Mouse (Mus musculus): ENCODE results near the gene Fstl4.

Gene Fstl4

GRCm38 (mm10) chr11:52910788-52911187, 146.4 kb downstream of the Fstl4 start:
- no peak for DNase-seq (ENCODE audit: low spot score in 2 of 2)

- no peak for DNase-seq (ENCODE audit: low spot score in 2 of 2)
These were observed 150.0 kb downstream of the Fstl4 start for GRCm38 (mm10) chr11:52914431-52914830.

GRCm38 (mm10) chr11:52915648-52916047, 151.2 kb downstream of the Fstl4 start:
- no peak for DNase-seq (ENCODE audit: low spot score in 2 of 2)

- DNase-seq (ENCODE audit: low spot score in 2 of 2), result peak in 1 of 2 experiments; percentile 10
These were observed 155.0 kb downstream of the Fstl4 start for GRCm38 (mm10) chr11:52919231-52919960.

GRCm38 (mm10) chr11:52924196-52924595, 159.8 kb downstream of the Fstl4 start:
- no peak for DNase-seq (ENCODE audit: low spot score in 2 of 2)

GRCm38 (mm10) chr11:52928321-52928720, 163.9 kb downstream of the Fstl4 start:
- no peak for DNase-seq (ENCODE audit: low spot score in 2 of 2)

- DNase-seq (ENCODE audit: low spot score in 2 of 2), result no peak
These were observed 175.1 kb downstream of the Fstl4 start for GRCm38 (mm10) chr11:52939336-52940070.

GRCm38 (mm10) chr11:52942967-52943366, 178.5 kb downstream of the Fstl4 start:
- DNase-seq (ENCODE audit: low spot score in 2 of 2), result no peak

GRCm38 (mm10) chr11:52954995-52955394, 190.6 kb downstream of the Fstl4 start:
- no peak for DNase-seq (ENCODE audit: low spot score in 2 of 2)

GRCm38 (mm10) chr11:52968809-52969208, 204.4 kb downstream of the Fstl4 start:
- DNase-seq (ENCODE audit: low spot score in 2 of 2), result no peak

GRCm38 (mm10) chr11:52970396-52970795, 206.0 kb downstream of the Fstl4 start:
- DNase-seq (ENCODE audit: low spot score in 2 of 2), result no peak

- no peak for DNase-seq (ENCODE audit: low spot score in 2 of 2)
These were observed 222.6 kb downstream of the Fstl4 start for GRCm38 (mm10) chr11:52986986-52987385.

GRCm38 (mm10) chr11:52994688-52995087, 230.3 kb downstream of the Fstl4 start:
- DNase-seq (ENCODE audit: low spot score in 2 of 2), result no peak

- DNase-seq (ENCODE audit: low spot score in 2 of 2), result no peak
These were observed 232.1 kb downstream of the Fstl4 start for GRCm38 (mm10) chr11:52996434-52997093.

- DNase-seq (ENCODE audit: low spot score in 2 of 2), result no peak
These were observed 233.0 kb downstream of the Fstl4 start for GRCm38 (mm10) chr11:52997421-52997820.

- no peak for DNase-seq (ENCODE audit: low spot score in 2 of 2)
These were observed 235.8 kb downstream of the Fstl4 start for GRCm38 (mm10) chr11:53000226-53000625.

- DNase-seq (ENCODE audit: low spot score in 2 of 2), result no peak
These were observed 238.9 kb downstream of the Fstl4 start for GRCm38 (mm10) chr11:53003361-53003760.

GRCm38 (mm10) chr11:53003811-53004210, 239.4 kb downstream of the Fstl4 start:
- DNase-seq (ENCODE audit: low spot score in 2 of 2), result no peak

GRCm38 (mm10) chr11:53009597-53009996, 245.2 kb downstream of the Fstl4 start:
- no peak for DNase-seq (ENCODE audit: low spot score in 2 of 2)

GRCm38 (mm10) chr11:53011996-53012505, 247.6 kb downstream of the Fstl4 start:
- no peak for DNase-seq (ENCODE audit: low spot score in 2 of 2)

- no peak for DNase-seq (ENCODE audit: low spot score in 2 of 2)
These were observed 249.5 kb downstream of the Fstl4 start for GRCm38 (mm10) chr11:53013906-53014305.

- DNase-seq (ENCODE audit: low spot score in 2 of 2), result no peak
These were observed 252.1 kb downstream of the Fstl4 start for GRCm38 (mm10) chr11:53016358-53017021.

Data from frontal cortex, postnatal 25 days (tissue).